Mouse (Mus musculus): ENCODE data around the gene Prkra. TPM values are rescaled to one million over a fixed set of nuclear protein-coding genes. Genes with fewer than 3 reads are reported as not detected.

Gene Prkra
- polyA plus RNA-seq, 1 experiment from 2014 or later: 31.8 TPM

GRCm38 (mm10) chr2:76611996-76612395 is 35.8 kb downstream of the Prkra start:
- H3K4me2 ChIP-seq: no peak overlapping the region
- H3K27ac ChIP-seq (replicated peaks): no peak overlapping the region
- H3K36me3 ChIP-seq: no peaks in the 10 kb centered on the region
- no peak overlapping the region for H3K4me3 ChIP-seq
- H3K9ac ChIP-seq: no peak overlapping the region
- no peaks in the 10 kb centered on the region for H3K9me3 ChIP-seq
- WGBS: 77% methylated on average over 3 of the region's 3 CpGs
- peaks cover 6% of the 10 kb centered on the region; the same call in 1 of the 2 replicates for H3K4me1 ChIP-seq
- ATAC-seq (ENCODE audit: extremely low read depth, insufficient number of reproducible peaks, low FRiP score, low TSS enrichment): no peak
- H3K27me3 ChIP-seq (replicated peaks): no peaks in the 10 kb centered on the region

GRCm38 (mm10) chr2:76610326-76611104 is 37.3 kb downstream of the Prkra start:
- ATAC-seq (ENCODE audit: extremely low read depth, insufficient number of reproducible peaks, low FRiP score, low TSS enrichment): no peak

GRCm38 (mm10) chr2:76606704-76607103 is 41.1 kb downstream of the Prkra start:
- WGBS: 73% methylated on average over 3 of the region's 3 CpGs
- H3K4me1 ChIP-seq: peaks cover 6% of the 10 kb centered on the region; the same call in 1 of the 2 replicates
- ATAC-seq (ENCODE audit: extremely low read depth, insufficient number of reproducible peaks, low FRiP score, low TSS enrichment): no peak
- H3K27me3 ChIP-seq (replicated peaks): no peaks in the 10 kb centered on the region
- H3K27ac ChIP-seq (replicated peaks): no peak overlapping the region
- H3K4me2 ChIP-seq: no peak overlapping the region
- no peak overlapping the region for H3K4me3 ChIP-seq
- H3K9ac ChIP-seq: no peak overlapping the region
- no peaks in the 10 kb centered on the region for H3K36me3 ChIP-seq
- H3K9me3 ChIP-seq: no peaks in the 10 kb centered on the region

More at GRCm38 (mm10) chr2:76610326-76611104, 37.3 kb downstream of the Prkra start:
- no peak overlapping the region for H3K4me2 ChIP-seq
- peaks cover 6% of the 10 kb centered on the region; the same call in 1 of the 2 replicates for H3K4me1 ChIP-seq
- H3K36me3 ChIP-seq: no peaks in the 10 kb centered on the region
- no peak overlapping the region for H3K27ac ChIP-seq (replicated peaks)
- no peaks in the 10 kb centered on the region for H3K27me3 ChIP-seq (replicated peaks)
- no peak overlapping the region for H3K4me3 ChIP-seq
- no peaks in the 10 kb centered on the region for H3K9me3 ChIP-seq
- 56% methylated on average over 10 of the region's 10 CpGs for WGBS
- no peak overlapping the region for H3K9ac ChIP-seq

- Histone ChIP-seq H3K4me1 (no peaks in the 10 kb centered on the region), H3K4me3 (no peak overlapping the region), H3K4me2 (no peak overlapping the region), H3K36me3 (no peaks in the 10 kb centered on the region), H3K9me3 (no peaks in the 10 kb centered on the region), H3K9ac (no peak overlapping the region), H3K27me3 (replicated peaks) (no peaks in the 10 kb centered on the region), H3K27ac (replicated peaks) (no peak overlapping the region)
- WGBS: 94% methylated on average over 1 of the region's 1 CpGs
- no peak for ATAC-seq (ENCODE audit: extremely low read depth, insufficient number of reproducible peaks, low FRiP score, low TSS enrichment)
Observed at GRCm38 (mm10) chr2:76602256-76602655, 45.6 kb downstream of the Prkra start.

GRCm38 (mm10) chr2:76599214-76599613 is 48.6 kb downstream of the Prkra start:
- Histone ChIP-seq H3K9ac (no peak overlapping the region), H3K27ac (replicated peaks) (no peak overlapping the region), H3K27me3 (replicated peaks) (no peaks in the 10 kb centered on the region), H3K4me3 (no peak overlapping the region), H3K4me2 (no peak overlapping the region), H3K9me3 (no peaks in the 10 kb centered on the region), H3K4me1 (no peaks in the 10 kb centered on the region), H3K36me3 (0 out of 2 replicates have a peak, but pooled peaks cover 2% of the 10 kb centered on the region)
- 73% methylated on average over 5 of the region's 5 CpGs for WGBS
- no peak for ATAC-seq (ENCODE audit: extremely low read depth, insufficient number of reproducible peaks, low FRiP score, low TSS enrichment)

GRCm38 (mm10) chr2:76597521-76597920 is 50.3 kb downstream of the Prkra start:
- WGBS: 80% methylated on average over 11 of the region's 11 CpGs

GRCm38 (mm10) chr2:76592401-76592924 is 55.4 kb downstream of the Prkra start:
- ATAC-seq (ENCODE audit: extremely low read depth, insufficient number of reproducible peaks, low FRiP score, low TSS enrichment): no peak
- Histone ChIP-seq H3K36me3 (0 out of 2 replicates have a peak, but pooled peaks cover 2% of the 10 kb centered on the region), H3K27ac (replicated peaks) (no peak overlapping the region), H3K9ac (no peak overlapping the region), H3K4me3 (no peak overlapping the region), H3K9me3 (no peaks in the 10 kb centered on the region), H3K4me2 (no peak overlapping the region), H3K27me3 (replicated peaks) (no peaks in the 10 kb centered on the region), H3K4me1 (no peaks in the 10 kb centered on the region)
- 58% methylated on average over 3 of the region's 3 CpGs for WGBS

More at GRCm38 (mm10) chr2:76597521-76597920, 50.3 kb downstream of the Prkra start:
- Histone ChIP-seq H3K4me3 (no peak overlapping the region), H3K27ac (replicated peaks) (no peak overlapping the region), H3K4me2 (no peak overlapping the region), H3K36me3 (0 out of 2 replicates have a peak, but pooled peaks cover 2% of the 10 kb centered on the region), H3K9ac (no peak overlapping the region), H3K27me3 (replicated peaks) (no peaks in the 10 kb centered on the region), H3K4me1 (no peaks in the 10 kb centered on the region), H3K9me3 (no peaks in the 10 kb centered on the region)
- ATAC-seq (ENCODE audit: extremely low read depth, insufficient number of reproducible peaks, low FRiP score, low TSS enrichment): no peak

GRCm38 (mm10) chr2:76590221-76590620 is 57.6 kb downstream of the Prkra start:
- Histone ChIP-seq H3K27me3 (replicated peaks) (no peaks in the 10 kb centered on the region), H3K9ac (no peak overlapping the region), H3K36me3 (no peaks in the 10 kb centered on the region), H3K4me3 (no peak overlapping the region), H3K9me3 (no peaks in the 10 kb centered on the region), H3K4me2 (no peak overlapping the region), H3K27ac (replicated peaks) (no peak overlapping the region), H3K4me1 (no peaks in the 10 kb centered on the region)
- 79% methylated on average over 7 of the region's 7 CpGs for WGBS
- no peak for ATAC-seq (ENCODE audit: extremely low read depth, insufficient number of reproducible peaks, low FRiP score, low TSS enrichment)

GRCm38 (mm10) chr2:76586906-76587305 is 60.9 kb downstream of the Prkra start:
- Histone ChIP-seq H3K4me2 (no peak overlapping the region), H3K4me1 (no peaks in the 10 kb centered on the region), H3K36me3 (no peaks in the 10 kb centered on the region), H3K27ac (replicated peaks) (no peak overlapping the region), H3K27me3 (replicated peaks) (no peaks in the 10 kb centered on the region), H3K9ac (no peak overlapping the region), H3K4me3 (no peak overlapping the region), H3K9me3 (no peaks in the 10 kb centered on the region)
- ATAC-seq (ENCODE audit: extremely low read depth, insufficient number of reproducible peaks, low FRiP score, low TSS enrichment): no peak
- 72% methylated on average over 10 of the region's 10 CpGs for WGBS

- H3K27me3 ChIP-seq (replicated peaks): no peaks in the 10 kb centered on the region
- no peak overlapping the region for H3K4me2 ChIP-seq
- H3K4me1 ChIP-seq: no peaks in the 10 kb centered on the region
- H3K9me3 ChIP-seq: no peaks in the 10 kb centered on the region
- H3K4me3 ChIP-seq: no peak overlapping the region
- 85% methylated on average over 13 of the region's 13 CpGs for WGBS
- H3K27ac ChIP-seq (replicated peaks): no peak overlapping the region
- no peak overlapping the region for H3K9ac ChIP-seq
- H3K36me3 ChIP-seq: no peaks in the 10 kb centered on the region
- ATAC-seq (ENCODE audit: extremely low read depth, insufficient number of reproducible peaks, low FRiP score, low TSS enrichment): no peak
Observed at GRCm38 (mm10) chr2:76585090-76585489, 62.7 kb downstream of the Prkra start.
